Mouse (Mus musculus): ENCODE data around the gene Mapkap1. TPM values are rescaled to one million over a fixed set of nuclear protein-coding genes. Genes with fewer than 3 reads are reported as not detected.

Mapkap1 gene
- total RNA-seq, 1 experiment from 2014 or later, result 57.3 TPM

DNA sequence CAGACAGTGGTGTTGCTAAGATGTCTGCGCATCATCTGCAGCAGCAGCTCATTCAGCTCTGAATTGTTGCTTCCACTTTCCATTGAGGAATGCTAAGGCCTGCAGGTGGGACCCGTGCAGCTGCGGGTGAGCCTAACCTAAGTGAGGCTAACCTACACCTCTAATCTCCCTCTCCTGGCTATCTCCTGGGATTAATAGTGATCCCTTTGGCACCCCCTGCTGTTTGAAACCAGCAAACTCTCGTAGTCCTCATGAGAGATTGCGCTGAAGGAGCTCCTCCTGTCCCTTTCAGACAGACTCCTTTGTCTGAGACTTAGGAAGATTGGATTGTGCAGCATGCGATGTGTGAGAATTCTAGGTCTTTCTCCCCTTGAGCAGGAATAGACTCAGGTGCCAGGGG lies 113.0 kb downstream of the Mapkap1 start:
- ATAC-seq (ENCODE audit: extremely low read depth, insufficient number of reproducible peaks, low FRiP score, poor library complexity, severe bottlenecking), result no peak

DNA sequence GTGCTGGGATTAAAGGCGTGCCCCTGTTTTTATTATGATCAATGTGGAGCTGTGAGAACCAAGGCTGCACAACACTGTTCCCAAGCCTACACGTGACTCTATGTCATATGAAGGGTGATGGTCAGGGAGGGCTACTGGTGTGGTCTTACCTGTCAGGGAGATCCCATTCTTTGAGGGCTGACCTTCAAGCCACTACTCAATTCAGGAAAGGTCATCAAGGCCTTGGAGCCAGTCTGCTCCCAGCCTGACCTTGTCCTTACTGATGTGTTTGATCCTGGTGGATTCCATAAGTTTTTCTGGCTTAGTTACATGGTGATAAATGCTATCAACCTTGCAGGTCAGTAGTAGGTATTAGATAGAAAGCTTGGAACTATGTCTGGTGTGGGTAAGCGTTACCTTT lies 114.8 kb downstream of the Mapkap1 start:
- no peak for ATAC-seq (ENCODE audit: extremely low read depth, insufficient number of reproducible peaks, low FRiP score, poor library complexity, severe bottlenecking)

DNA sequence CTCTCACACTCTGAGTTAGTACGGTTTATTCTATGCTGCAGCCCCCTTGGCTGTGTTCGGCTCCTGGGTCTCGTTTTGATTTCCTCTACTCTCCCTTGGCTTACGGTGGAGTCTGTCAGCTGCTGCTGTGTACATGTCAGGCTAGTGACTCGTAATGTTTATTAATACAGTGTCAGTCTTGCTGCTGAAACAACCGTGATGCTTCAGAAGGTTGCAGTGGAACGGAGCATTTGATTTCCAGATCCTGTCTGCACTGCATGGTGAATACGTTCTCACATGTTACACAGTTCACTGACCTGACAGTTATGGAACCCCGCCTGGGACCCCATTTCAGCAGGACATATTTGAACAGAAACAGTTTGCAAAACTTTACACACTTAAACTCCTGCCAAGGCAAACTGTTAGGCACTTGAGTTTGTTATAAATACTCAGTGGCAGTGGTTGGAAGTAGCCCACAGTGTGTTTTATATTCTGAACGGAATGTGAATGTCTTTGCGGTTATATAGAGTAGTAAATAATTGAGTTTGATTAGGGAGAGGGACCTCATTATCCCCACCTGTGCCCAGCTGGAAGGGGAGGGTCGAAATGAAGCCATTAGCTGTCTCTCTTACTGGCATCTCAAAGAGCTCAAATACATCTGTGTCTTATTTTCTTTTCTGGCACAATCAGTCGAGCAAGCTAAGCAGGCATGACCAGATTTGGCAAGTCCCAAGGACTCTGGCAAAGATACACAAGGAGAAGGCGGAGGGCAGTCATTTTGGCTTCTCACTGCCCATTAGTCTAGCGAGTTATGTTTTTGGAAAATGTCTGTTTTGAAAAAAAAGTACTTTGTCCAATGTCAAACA lies 120.2 kb downstream of the Mapkap1 start:
- ATAC-seq (ENCODE audit: extremely low read depth, insufficient number of reproducible peaks, low FRiP score, poor library complexity, severe bottlenecking), result no peak

DNA sequence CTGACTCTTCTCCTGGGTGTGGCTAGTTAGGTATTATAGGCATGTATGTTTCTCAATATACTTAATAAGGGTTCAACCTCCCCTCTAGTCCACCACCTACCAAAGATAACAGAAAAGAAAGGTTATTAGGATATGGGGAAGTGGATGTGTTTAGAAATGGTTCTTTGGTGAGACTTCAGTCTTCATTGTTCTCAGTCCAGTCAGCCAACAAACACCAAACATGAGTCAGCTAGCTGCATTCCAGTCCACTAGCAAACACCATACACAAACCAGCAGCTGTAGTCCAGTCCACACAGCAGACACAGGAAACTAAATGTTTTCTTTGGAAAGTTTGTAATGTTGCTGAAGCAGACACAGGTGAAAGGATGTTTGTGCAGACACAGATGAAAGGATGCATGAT lies 121.9 kb downstream of the Mapkap1 start:
- ATAC-seq (ENCODE audit: extremely low read depth, insufficient number of reproducible peaks, low FRiP score, poor library complexity, severe bottlenecking), result no peak

DNA sequence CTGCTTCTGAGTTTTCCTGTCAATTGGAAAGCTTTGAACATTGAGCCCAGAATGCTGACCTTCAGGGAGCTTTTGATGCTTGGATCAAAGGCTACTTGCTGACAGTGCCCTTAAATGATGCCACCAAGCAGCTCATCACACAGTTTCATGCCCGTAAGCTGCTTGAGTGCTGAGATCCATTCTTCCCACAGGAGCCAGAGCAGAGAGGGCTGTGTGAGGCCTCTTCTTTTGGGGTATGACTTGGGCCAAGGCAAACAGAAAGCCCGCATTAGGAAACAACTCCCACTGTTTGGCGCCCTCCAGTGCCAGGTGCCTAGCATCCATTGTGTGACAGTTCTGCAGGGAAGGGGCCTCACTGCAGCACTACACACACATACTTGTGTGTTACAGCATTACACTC lies 123.5 kb downstream of the Mapkap1 start:
- no peak for ATAC-seq (ENCODE audit: extremely low read depth, insufficient number of reproducible peaks, low FRiP score, poor library complexity, severe bottlenecking)

DNA sequence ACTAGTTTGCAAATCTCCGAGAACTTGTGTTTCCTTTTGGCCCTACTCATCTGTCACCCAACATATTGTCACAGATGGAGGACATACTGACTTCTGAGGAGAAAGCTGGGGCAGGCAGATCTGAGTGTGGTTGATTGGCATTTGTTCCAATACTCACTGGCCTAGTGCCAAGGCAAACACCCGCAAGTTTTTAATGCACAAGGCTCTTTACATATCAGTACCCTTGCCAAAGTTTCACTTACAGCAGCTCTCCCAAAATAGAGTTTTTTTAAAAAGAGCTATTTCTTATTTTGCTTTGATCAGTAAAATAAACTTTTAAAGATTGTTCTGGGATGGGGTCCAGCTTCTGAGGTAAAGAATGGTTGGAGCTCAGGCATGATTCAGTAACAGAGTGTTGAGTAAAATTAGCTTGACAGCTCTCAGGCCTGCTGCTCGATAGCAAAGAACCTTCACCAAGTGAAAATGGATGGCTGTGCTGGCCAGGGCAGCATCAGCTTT lies 125.3 kb downstream of the Mapkap1 start:
- ATAC-seq (ENCODE audit: extremely low read depth, insufficient number of reproducible peaks, low FRiP score, poor library complexity, severe bottlenecking), result no peak

DNA sequence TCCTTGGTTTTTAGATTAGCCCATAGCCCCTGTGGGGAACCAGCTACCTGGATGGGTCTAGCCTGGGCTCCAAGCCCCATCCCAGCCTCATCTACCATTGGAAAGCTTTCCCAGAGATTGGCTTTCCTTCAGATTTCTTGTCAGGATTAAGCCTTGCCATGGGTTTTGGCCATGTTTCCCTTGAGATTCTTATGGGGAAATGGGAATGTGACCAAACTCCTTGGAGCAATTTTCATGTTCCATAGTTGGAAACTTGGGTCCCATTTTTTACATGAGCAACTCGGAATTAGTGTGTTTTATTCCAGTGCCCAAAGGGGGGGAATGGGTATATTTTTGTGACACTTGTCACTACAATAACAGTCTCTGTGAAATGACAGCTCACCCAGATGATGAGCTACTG lies 125.8 kb downstream of the Mapkap1 start:
- ATAC-seq (ENCODE audit: extremely low read depth, insufficient number of reproducible peaks, low FRiP score, poor library complexity, severe bottlenecking), result no peak

DNA sequence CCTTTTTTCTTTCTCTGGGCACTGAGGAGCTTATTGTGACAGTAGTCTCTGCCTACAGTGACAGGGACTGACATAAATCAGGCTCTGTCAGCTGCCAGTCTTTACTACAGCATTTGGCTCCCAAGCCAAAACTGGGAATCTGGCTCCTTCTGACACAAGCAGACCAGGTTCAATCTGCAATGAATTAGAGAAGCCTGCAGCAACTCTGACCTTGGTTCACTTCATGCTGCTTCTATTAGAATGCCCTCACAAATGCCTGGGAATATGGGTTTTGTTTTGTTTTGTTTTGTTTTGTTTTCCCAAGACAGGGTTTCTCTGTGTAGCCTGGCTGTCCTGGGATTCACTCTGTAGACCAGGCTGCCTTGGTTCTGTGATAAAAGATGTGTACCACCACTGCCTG lies 126.7 kb downstream of the Mapkap1 start:
- no peak for ATAC-seq (ENCODE audit: extremely low read depth, insufficient number of reproducible peaks, low FRiP score, poor library complexity, severe bottlenecking)

DNA sequence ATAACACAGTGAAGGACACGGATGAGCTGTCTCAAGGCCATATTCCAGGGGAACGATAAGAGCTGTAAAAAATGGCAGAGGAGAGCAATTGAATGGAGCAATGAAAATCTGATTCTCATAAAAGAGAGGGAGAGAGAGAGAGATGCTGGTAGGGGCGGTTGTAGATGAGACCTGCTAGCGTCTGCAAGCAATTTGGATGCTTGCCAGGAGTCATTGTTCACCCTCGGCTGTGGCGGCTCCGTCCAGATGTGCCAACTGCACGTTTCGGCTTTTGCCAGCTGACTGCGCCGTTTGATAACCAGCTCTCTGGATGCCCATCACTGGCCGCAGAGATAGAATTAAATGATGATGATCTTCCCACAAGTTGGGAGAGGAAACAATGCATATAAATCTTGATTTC lies 128.4 kb downstream of the Mapkap1 start:
- ATAC-seq (ENCODE audit: extremely low read depth, insufficient number of reproducible peaks, low FRiP score, poor library complexity, severe bottlenecking), result no peak

DNA sequence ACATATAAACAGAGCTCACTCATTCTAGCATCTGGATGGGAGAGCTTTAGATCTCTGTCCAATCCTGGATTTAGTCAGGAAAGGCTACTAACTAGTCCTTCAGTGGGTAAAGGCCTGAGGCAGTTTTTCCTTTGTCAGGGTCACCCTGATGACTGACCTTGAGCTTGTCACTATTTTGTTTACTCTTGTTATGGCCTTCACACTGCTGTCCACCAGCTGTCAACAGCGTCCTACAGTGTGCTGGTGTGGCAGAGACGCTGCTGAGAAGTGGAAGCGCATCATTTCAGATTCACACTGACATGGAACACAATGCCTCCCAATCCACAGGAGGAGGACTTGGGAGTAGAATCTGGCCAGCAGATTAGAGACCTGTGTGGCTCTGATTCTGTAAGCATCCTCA lies 130.8 kb downstream of the Mapkap1 start:
- no peak for ATAC-seq (ENCODE audit: extremely low read depth, insufficient number of reproducible peaks, low FRiP score, poor library complexity, severe bottlenecking)

DNA sequence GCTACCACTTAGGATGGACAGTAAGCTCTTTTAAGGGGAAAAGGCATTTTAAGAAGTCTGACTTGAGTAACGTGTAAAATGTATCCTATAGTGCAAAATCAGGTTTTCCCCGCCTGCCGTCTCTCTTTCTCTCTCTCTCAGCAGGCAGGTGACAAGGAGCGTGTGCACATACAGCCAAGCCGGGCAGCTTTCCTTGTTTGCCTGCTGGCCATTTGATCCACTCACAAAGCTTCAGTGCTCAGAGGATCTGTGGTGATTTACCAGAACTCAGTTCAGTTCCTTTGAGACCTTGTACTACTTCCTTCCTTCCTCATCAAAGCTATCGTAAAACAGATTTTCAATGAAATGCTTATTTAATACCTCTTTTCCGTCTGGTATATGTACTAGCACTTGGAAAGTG lies 137.0 kb downstream of the Mapkap1 start:
- no peak for ATAC-seq (ENCODE audit: extremely low read depth, insufficient number of reproducible peaks, low FRiP score, poor library complexity, severe bottlenecking)

DNA sequence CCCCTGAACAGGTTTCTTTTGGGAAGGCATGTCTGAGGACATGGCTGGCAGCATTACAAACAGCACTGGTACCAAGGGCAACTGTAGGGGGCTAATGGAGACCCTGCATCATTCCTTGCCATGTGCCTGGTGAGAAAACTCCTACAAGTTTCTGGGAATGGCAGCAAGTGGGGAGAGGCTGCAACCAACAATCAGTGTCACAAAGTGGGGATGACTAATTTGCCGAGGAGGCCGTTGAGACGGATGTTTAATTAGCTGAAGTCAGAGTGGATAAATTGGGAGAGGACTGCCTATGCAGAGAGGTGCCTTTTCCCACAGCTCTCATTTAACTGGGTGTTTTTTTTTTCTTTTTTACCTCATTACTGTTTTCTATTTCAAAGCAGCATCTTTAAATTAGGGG lies 137.4 kb downstream of the Mapkap1 start:
- ATAC-seq (ENCODE audit: extremely low read depth, insufficient number of reproducible peaks, low FRiP score, poor library complexity, severe bottlenecking), result no peak

DNA sequence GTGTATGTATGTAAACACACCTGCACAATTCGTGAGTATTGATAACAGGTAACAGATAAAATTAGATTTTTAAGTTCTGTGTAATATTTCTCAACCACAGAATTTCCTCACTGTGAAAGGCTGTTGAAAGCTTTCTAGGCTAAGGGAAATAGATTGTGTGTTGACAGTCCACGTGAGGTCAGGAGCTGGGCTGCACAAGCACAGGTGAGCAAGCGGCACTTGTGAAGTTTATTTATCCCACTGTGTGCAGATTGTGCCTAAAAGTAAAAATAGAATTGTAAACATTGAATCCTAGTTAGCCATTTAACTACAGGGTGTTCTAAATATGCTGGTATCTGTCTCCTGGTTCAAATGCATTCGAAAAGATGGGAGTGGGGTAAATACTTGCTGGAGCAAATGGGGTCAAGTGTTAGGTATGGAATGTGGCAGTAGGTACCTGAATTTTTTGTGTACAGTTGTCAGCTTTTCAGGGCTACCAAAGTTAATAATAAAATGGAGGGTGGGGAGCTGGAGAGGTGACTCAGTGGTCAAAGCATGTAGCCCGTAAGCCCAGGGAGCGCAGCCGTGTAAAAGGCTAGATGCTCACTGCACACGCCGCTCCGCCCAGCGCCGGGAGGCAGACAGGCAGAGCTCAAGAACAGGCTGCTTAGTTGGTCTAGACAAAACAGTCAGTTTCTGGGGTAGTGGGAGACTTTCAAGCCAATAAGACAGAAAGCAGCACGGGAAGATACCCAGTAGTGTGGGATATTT lies 138.2 kb downstream of the Mapkap1 start:
- ATAC-seq (ENCODE audit: extremely low read depth, insufficient number of reproducible peaks, low FRiP score, poor library complexity, severe bottlenecking), result no peak

DNA sequence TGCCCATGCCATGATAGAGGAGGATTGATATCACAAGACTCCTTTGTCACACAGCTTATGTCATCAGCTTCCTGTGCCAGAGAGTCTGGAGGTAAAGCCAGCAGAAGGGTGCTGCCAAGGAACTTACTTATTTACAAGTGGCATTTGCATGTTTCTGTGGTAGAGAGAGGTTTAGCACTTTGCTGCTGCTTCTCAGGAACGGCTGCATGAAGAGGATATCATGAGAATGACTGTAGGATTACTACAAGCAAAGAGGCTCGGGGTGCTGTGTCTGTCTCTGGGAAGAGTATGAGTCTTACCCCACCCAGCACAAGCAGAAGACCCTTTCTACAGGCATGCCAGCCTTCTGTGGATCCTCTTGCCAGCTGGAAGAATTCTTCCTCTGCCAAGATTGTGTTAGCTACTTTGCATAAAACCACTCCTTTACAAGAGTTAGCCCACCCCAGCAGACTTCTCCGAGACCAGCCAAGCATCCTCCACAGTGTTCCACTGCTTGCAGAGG lies 139.7 kb downstream of the Mapkap1 start:
- no peak for ATAC-seq (ENCODE audit: extremely low read depth, insufficient number of reproducible peaks, low FRiP score, poor library complexity, severe bottlenecking)

DNA sequence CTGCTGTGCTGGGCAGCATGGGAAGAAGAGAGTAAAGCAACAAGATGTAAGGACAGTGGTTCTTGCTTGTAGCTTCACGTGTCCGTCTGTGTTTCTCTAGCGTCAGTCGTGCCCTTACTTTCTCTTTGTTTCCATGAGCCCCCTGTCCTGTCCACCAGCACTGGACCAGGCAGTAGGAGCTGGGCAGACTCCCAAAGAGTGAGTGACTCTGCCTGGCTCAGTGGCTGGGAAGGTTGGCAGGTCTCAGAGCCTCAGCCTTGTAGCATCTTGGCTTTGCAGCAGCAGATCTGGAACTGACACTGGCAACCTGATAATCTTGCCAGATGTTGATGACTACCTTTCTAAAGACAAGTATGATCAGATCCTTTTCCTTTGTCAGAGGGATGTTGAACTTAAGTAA lies 140.9 kb downstream of the Mapkap1 start:
- ATAC-seq (ENCODE audit: extremely low read depth, insufficient number of reproducible peaks, low FRiP score, poor library complexity, severe bottlenecking), result no peak

DNA sequence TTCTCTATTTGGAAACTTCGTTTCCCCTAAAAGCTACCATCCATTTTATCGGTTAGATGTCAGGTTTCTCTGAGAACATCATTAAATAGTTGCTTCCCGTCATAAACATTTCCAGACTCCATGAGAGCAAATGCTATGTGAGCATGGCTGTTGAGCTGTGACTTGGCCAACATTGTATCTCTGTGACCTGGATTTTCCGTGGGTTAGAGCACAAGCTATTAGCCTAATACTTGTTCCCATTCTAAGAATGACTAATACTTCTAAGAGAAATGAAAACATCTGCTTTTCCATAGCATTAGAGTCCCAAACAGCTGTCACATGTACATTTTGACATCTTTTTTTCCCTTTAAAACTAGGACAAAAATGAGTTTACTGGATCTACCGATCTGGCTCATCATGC lies 142.4 kb downstream of the Mapkap1 start:
- no peak for ATAC-seq (ENCODE audit: extremely low read depth, insufficient number of reproducible peaks, low FRiP score, poor library complexity, severe bottlenecking)

DNA sequence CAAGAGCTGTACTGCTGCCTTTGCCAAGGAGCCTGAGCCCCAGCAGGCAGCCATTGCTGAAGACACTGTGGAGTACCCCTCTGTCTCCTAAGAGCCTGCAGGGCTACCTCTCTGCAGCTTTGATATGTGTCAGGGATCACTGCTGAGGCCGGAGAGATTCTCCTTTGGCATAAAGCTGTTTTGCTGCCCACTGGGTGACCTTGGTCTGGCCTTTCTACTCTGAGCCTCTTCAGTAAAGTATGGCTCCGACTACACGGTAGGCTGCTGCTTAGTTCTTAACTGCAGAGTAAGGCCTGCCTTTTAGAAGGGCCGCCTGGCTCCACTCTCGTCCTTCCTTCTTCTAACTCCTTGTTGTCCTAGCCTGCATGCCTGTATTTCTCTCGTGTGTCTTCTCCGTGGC lies 142.9 kb downstream of the Mapkap1 start:
- ATAC-seq (ENCODE audit: extremely low read depth, insufficient number of reproducible peaks, low FRiP score, poor library complexity, severe bottlenecking), result no peak

DNA sequence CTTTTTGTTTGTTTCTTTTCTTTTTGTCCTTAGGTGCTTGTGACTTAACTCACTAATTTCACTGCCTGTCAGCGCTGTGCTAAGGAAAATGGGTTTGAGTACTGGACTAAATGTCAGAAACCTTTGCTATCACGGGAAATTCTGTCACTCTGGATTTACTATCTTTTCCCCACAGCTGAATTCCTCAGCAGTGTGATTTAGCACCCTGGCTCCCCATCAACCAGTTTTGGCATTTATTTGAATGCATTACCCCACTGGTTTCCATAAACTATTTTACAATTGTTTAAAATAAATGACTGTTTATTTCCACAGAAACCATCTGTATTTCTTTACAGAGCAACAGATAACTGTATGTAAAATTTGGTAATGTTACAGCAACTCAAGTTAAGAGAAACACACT lies 146.2 kb downstream of the Mapkap1 start:
- ATAC-seq (ENCODE audit: extremely low read depth, insufficient number of reproducible peaks, low FRiP score, poor library complexity, severe bottlenecking), result no peak

DNA sequence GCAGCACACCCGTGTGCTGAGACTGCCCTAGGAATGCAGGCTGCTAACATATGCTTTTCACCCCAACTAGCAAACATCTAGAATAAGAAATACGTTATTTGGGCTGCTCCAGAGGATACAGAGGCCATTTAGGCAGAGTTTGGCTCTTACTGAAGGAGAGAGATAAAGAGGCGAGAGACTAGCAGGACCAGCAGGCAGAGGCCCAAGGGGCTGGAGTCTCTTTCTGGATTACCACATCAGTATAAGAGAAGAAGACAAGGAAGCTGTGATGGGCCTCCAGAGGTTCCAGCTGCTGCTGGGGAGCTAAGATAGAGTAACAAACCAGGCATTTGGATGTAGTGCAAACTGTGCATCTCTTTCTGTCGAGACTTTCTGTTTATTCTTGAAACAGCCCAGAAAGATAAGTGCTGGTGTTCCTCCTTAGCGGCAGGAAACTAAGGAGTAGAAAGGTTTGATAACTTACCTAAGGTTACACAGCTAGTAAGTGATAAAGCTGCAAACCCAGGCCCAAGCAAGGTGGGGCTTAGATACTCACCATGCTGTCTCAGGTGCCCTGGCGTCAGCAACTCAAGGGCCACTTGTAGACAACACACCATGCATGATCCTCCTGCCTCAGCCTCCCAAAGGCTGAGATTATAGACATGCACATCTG lies 147.1 kb downstream of the Mapkap1 start:
- ATAC-seq (ENCODE audit: extremely low read depth, insufficient number of reproducible peaks, low FRiP score, poor library complexity, severe bottlenecking), result no peak

DNA sequence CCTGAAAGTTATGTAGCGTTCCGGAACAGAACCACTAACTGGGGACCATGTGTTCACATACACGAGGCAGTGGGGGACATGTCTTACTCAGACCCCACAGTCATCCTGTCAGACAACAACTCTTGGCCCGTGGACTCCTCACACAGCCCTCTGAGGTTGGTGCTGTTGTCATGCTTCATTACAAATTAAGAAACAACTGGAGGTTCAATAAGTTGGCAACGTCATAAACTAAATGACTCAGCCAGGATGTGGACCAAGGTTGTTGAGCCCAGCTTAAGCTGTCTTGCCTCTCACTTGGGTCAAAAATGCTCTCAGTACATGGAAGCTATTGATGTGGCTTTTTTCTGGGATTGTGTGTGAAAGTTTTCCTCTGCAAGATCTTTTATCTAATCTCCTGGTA lies 153.6 kb downstream of the Mapkap1 start:
- no peak for ATAC-seq (ENCODE audit: extremely low read depth, insufficient number of reproducible peaks, low FRiP score, poor library complexity, severe bottlenecking)
